8 mouse cellular contexts compared by ENCODE assay signal in the genomic region with DNA sequence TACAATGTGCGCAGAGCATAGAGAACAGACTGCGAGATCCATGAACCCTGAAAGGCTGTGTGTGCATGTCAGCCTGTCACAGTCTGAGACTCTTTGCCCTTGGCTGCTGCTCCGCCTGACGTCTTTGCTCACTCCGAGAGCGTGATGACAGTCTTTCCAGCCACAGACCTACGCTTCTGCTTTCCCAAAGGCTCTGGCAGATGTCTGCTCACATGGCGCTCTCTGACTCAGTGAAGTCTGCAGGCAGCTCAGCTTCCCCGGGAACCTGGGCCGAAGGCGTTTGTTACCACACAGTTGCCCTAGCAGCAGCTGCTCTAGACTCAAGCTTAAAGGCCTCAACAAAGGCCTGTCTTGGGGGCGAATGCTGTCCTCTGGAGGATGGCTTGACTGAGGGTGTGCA. TPM values are rescaled to one million over a fixed set of nuclear protein-coding genes. Genes with fewer than 3 reads are reported as not detected.
DNase-seq lines count a peak whose midpoint lies in the region; ATAC-seq lines count a peak whose summit lies in the region.

No protein-coding gene starts in this region.

- H3K27me3 ChIP-seq in hindbrain, embryonic 11.5 days (ENCODE audit: control insufficient read depth, insufficient read depth, low read length): no peaks in the 10 kb centered on the region
- H3K27me3 ChIP-seq in liver, embryonic 13.5 days: no peaks in the 10 kb centered on the region

- no peak overlapping the region for H3K4me3 ChIP-seq in hindbrain, embryonic 11.5 days (ENCODE audit: low read depth, low read length)
- no peak overlapping the region for H3K4me3 ChIP-seq in liver, embryonic 13.5 days (replicated peaks)

- no peak for ATAC-seq in hindbrain, embryonic 11.5 days (ENCODE audit: low FRiP score)
- ATAC-seq in liver, embryonic 13.5 days (ENCODE audit: low read depth): no peak

- WGBS in hindbrain, embryonic 11.5 days: 57% methylated on average over 12 of the region's 12 CpGs
- whole genome bisulfite sequencing in liver, embryonic 13.5 days (ENCODE audit: insufficient replicate concordance): 60% methylated on average over 12 of the region's 12 CpGs

- DNase-seq in cerebellum, postnatal 14 days: peak; percentile 40 to 43
- no peak for DNase-seq in cerebellum, adult 9-10 months
- peak; percentile 77 for DNase-seq in adrenal gland, adult 2 months
- peak; percentile 85 to 94 for DNase-seq in frontal cortex, postnatal 36 days (ENCODE audit: low spot score in 2 of 2)
- peak; percentile 17 for DNase-seq in hindbrain, embryonic 11.5 days (ENCODE audit: low spot score)
- DNase-seq in liver, embryonic 13.5 days: peak; percentile 5
- DNase-seq in retina, postnatal 1 day: peak; percentile 61
- DNase-seq in thymus, adult 18-20 months: no peak

- H3K36me3 ChIP-seq in hindbrain, embryonic 11.5 days (ENCODE audit: control insufficient read depth, insufficient read depth, low read length): no peaks in the 10 kb centered on the region
- no peaks in the 10 kb centered on the region for H3K36me3 ChIP-seq in liver, embryonic 13.5 days

- H3K9me3 ChIP-seq in hindbrain, embryonic 11.5 days (ENCODE audit: control insufficient read depth, low read length): no peaks in the 10 kb centered on the region
- H3K9me3 ChIP-seq in liver, embryonic 13.5 days (replicated peaks): no peaks in the 10 kb centered on the region

- H3K4me2 ChIP-seq in hindbrain, embryonic 11.5 days (replicated peaks; ENCODE audit: low read depth, low read length): no peak overlapping the region
- H3K4me2 ChIP-seq in liver, embryonic 13.5 days: no peak overlapping the region

- no peaks in the 10 kb centered on the region for H3K4me1 ChIP-seq in hindbrain, embryonic 11.5 days (replicated peaks; ENCODE audit: control insufficient read depth, insufficient read depth, low read length)
- peaks cover 12% of the 10 kb centered on the region for H3K4me1 ChIP-seq in liver, embryonic 13.5 days (replicated peaks)

- H3K9ac ChIP-seq in hindbrain, embryonic 11.5 days (ENCODE audit: low read depth, low read length): no peak overlapping the region
- H3K9ac ChIP-seq in liver, embryonic 13.5 days: no peak overlapping the region

- 0 out of 2 replicates have a peak overlapping the region, but pooled peaks have one; percentile 8 for H3K27ac ChIP-seq in hindbrain, embryonic 11.5 days (ENCODE audit: low read depth, low read length)
- no peak overlapping the region for H3K27ac ChIP-seq in liver, embryonic 13.5 days

RNA-seq across cellular contexts. Expression of a gene that starts 15.0 kb away (rescaled TPM):
- total RNA-seq in adrenal gland, adult 2 months (2021): 10 to 100 TPM; 43.1 to 60.1 TPM
- polyA plus RNA-seq in adrenal gland, adult 2 months (2012; rRNA removed): 1.9 and 2.8 TPM in 2 replicates
- polyA plus RNA-seq in hindbrain, embryonic 11.5 days (2014; fragmentation: Nextera tagmentation; extraction: Ambion mirVana): 23.2 and 28.1 TPM in 2 replicates
- polyA plus RNA-seq in liver, embryonic 13.5 days (2015; fragmentation: Nextera tagmentation; extraction: Ambion mirVana): 19.0 and 24.6 TPM in 2 replicates

RNA-seq across cellular contexts. Expression of a gene that starts 34.4 kb away (rescaled TPM):
- 1 to 10 TPM in 1 of 2 experiments, under 1 TPM in 1; 0.35 to 1.1 TPM for total RNA-seq in adrenal gland, adult 2 months (2021)
- polyA plus RNA-seq in adrenal gland, adult 2 months (2012; rRNA removed): 0.19 and 0.25 TPM in 2 replicates
- 0.28 TPM in 1 of 2 replicates, not detected in the other for polyA plus RNA-seq in hindbrain, embryonic 11.5 days (2014; fragmentation: Nextera tagmentation; extraction: Ambion mirVana)
- polyA plus RNA-seq in liver, embryonic 13.5 days (2015; fragmentation: Nextera tagmentation; extraction: Ambion mirVana): 0.05 TPM in 1 of 2 replicates, not detected in the other

RNA-seq across cellular contexts. Expression of a gene that starts 56.2 kb away (rescaled TPM):
- total RNA-seq in adrenal gland, adult 2 months (2021): 10 to 100 TPM; 39.8 to 77.9 TPM
- 108 and 117 TPM in 2 replicates for polyA plus RNA-seq in adrenal gland, adult 2 months (2012; rRNA removed)
- 84.4 and 85.3 TPM in 2 replicates for polyA plus RNA-seq in hindbrain, embryonic 11.5 days (2014; fragmentation: Nextera tagmentation; extraction: Ambion mirVana)
- polyA plus RNA-seq in liver, embryonic 13.5 days (2015; fragmentation: Nextera tagmentation; extraction: Ambion mirVana): 37.9 and 52.9 TPM in 2 replicates

Comparison
In these comparisons a context has a peak if more than half of its experiments do, and no peak if none do; other contexts are left out.
1. DNase-seq: peak in cerebellum, postnatal 14 days (2 of 2), adrenal gland, adult 2 months (single experiment), frontal cortex, postnatal 36 days (2 of 2), hindbrain, embryonic 11.5 days (single experiment), liver, embryonic 13.5 days (single experiment) and retina, postnatal 1 day (single experiment); none in cerebellum, adult 9-10 months (single experiment) and thymus, adult 18-20 months (0 of 2).